Mouse (Mus musculus) C2C12 (cell line): ENCODE data around the gene Tbc1d1. TPM values are rescaled to one million over a fixed set of nuclear protein-coding genes. Genes with fewer than 3 reads are reported as not detected.

Experiments
- H3K27me3 ChIP-seq: one replicate; pipeline ENCODE4 v1.6.1; 2011; ENCODE audit not compliant: control insufficient read depth, insufficient read depth, insufficient read length
- H3K36me3 ChIP-seq: one replicate; pipeline ENCODE4 v1.6.1; 2011; ENCODE audit not compliant: control insufficient read depth, insufficient read depth
- H3K4me3 ChIP-seq: one replicate; pipeline ENCODE4 v1.5.1; 2011; ENCODE audit warnings: mild to moderate bottlenecking, control low read depth; ENCODE audit not compliant: poor library complexity, insufficient read depth, severe bottlenecking
- H3K79me2 ChIP-seq: one replicate; pipeline ENCODE4 v1.6.1; 2011; ENCODE audit not compliant: control insufficient read depth, insufficient read depth
- H3K79me3 ChIP-seq: one replicate; pipeline ENCODE4 v1.6.1; 2011; ENCODE audit warnings: low read depth, control low read depth
- H3ac ChIP-seq: one replicate; pipeline ENCODE3; 2011; ENCODE audit warnings: low read depth; ENCODE audit not compliant: control insufficient read depth, insufficient read length
- CEBPB ChIP-seq: IDR thresholded peaks from one replicate; pipeline ENCODE4 v1.6.1; 2011; ENCODE audit warnings: low read depth, mild to moderate bottlenecking, control low read depth, moderate library complexity
- CTCF ChIP-seq: IDR thresholded peaks from one replicate; pipeline ENCODE4 v1.5.1; 2011; ENCODE audit not compliant: control insufficient read depth, insufficient read depth, insufficient read length
- FOSL1 ChIP-seq: IDR thresholded peaks from one replicate; pipeline ENCODE4 v1.8.0; 2011; ENCODE audit warnings: mild to moderate bottlenecking, low read length; ENCODE audit not compliant: poor library complexity, insufficient read depth, severe bottlenecking
- MAX ChIP-seq: IDR thresholded peaks from one replicate; pipeline ENCODE4 v1.6.1; 2011; ENCODE audit warnings: mild to moderate bottlenecking, control low read depth
- MYOD1 ChIP-seq: IDR thresholded peaks from one replicate; pipeline ENCODE4 v1.6.1; 2011; ENCODE audit warnings: low read depth; ENCODE audit not compliant: control insufficient read depth, insufficient read length
- MYOG ChIP-seq: IDR thresholded peaks from one replicate; pipeline ENCODE4 v1.6.1; 2011; ENCODE audit not compliant: control insufficient read depth, insufficient read length; ENCODE audit errors: extremely low read depth
- USF1 ChIP-seq: IDR thresholded peaks from one replicate; pipeline ENCODE4 v1.6.1; 2011; ENCODE audit warnings: low read depth, mild to moderate bottlenecking, control low read depth, moderate library complexity
- polyA plus RNA-seq: library from polyadenylated mRNA; unstranded; fragments of >200 nt; fragmentation: generic; extraction: Trizol; gene quantifications from one replicate; pipeline ENCODE4 v1.2.1, GENCODE M21; 2012; ENCODE audit warnings: missing spikeins

Tbc1d1 gene
- polyA plus RNA-seq, 1 experiment, result 25.0 TPM

DNA sequence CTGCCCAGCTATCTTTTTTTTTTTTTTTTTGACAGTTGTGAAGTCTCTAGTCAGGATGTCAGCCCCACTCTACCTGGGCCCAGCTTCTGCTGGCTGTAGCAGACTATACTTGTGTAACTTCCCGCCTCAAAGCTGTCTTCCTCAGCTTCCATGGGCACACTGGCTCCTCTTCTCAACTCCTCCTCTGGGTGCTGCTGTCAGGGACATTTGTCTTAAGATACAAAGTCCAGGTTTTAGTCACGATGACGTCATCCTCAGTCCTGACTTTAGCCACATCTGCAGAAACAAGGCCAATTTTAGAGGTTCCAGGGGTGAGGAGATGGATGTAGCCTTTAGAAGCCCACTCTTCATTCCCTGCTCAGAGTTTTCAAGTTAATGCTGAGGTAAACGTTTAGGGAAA, 167.2 kb downstream of the Tbc1d1 start:
- peaks cover 6% of the 10 kb centered on the region for H3K36me3 ChIP-seq
- TF ChIP-seq CEBPB (no peak), CTCF (no peak), MYOG (no peak), USF1 (no peak), MAX (no peak), MYOD1 (no peak), FOSL1 (no peak)
- H3K4me3 ChIP-seq, result no peak overlapping the region
- no peaks in the 10 kb centered on the region for H3K79me2 ChIP-seq
- no peaks in the 10 kb centered on the region for H3K27me3 ChIP-seq
- no peaks in the 10 kb centered on the region for H3K79me3 ChIP-seq
- H3ac ChIP-seq, result no peak overlapping the region

DNA sequence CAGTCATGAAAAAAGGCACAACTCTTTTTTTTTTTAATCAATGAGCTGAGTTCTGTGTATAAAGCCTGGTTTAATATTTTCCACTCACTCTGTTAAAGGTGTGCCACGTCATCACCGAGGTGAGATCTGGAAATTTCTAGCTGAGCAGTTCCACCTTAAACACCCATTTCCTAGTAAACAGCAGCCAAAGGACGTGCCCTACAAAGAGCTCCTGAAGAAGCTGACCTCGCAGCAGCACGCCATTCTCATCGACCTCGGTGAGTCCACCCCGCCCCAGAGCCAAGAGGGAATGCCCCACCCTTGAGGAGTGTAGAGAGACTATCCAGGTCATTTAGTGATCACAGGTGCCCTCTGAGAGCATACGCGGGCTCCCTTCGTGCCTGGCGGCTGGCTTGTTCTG, 168.2 kb downstream of the Tbc1d1 start:
- Histone ChIP-seq H3K79me3 (no peaks in the 10 kb centered on the region), H3K79me2 (no peaks in the 10 kb centered on the region), H3ac (no peak overlapping the region), H3K27me3 (no peaks in the 10 kb centered on the region), H3K4me3 (no peak overlapping the region), H3K36me3 (peaks cover 9% of the 10 kb centered on the region)
- TF ChIP-seq MAX, result no peak
- no peak for TF ChIP-seq CTCF
- no peak for TF ChIP-seq USF1
- no peak for TF ChIP-seq MYOG
- no peak for TF ChIP-seq CEBPB

DNA sequence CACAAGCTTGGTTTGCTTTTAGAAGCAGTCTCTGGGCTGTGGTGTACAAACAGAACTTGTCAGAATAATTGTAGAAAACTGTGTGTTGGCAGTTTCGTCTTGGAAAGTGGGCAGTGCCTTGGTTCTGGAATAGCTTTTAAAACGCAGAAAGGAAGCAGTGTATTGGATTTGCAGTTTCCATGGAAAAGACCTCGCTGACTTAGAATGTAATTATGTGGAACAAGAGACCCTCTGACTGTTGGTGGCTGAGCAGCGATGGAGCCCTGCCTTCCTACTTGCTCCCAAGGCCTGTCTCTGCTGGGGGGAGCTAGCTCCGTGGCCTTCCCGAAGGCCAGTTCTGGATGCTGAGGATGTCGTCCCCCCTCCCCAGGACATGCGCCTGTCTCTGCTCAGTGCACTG, 168.8 kb downstream of the Tbc1d1 start:
- Histone ChIP-seq H3K79me3 (no peaks in the 10 kb centered on the region), H3K36me3 (peaks cover 9% of the 10 kb centered on the region), H3K79me2 (no peaks in the 10 kb centered on the region), H3ac (no peak overlapping the region), H3K4me3 (no peak overlapping the region), H3K27me3 (no peaks in the 10 kb centered on the region)
- no peak for TF ChIP-seq FOSL1
- no peak for TF ChIP-seq MYOD1
- no peak for TF ChIP-seq USF1

DNA sequence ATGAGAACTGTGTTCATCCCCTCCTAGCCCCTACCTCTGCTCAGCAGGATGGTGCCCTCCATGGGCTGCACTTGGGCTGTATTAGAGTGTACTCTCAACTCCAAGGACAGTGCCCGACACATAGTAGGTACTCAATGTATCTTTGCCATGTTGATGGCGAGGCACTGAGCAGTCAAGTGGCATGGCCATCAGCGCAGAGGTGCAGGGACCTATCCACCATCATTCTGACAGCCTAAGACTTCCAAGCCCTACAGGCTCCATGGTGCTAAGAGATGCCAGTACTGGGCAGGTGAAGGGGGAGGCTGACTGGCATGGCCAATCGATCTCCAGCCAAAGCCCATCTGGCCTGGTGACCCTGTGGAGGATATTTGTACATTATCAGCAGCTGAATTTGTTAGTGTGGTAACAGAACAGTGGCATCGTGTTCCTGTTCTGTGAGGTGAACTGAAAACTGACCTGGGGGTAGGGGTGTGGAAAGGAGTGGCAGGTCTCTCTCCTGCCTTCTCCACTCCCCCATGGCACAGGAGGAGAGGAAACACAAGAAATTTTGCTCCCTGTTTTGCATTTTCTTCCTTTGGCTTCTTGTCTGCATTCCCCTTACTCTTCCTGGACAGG, 169.7 kb downstream of the Tbc1d1 start:
- Histone ChIP-seq H3K36me3 (peaks cover 9% of the 10 kb centered on the region), H3ac (no peak overlapping the region), H3K79me2 (no peaks in the 10 kb centered on the region), H3K4me3 (no peak overlapping the region), H3K27me3 (no peaks in the 10 kb centered on the region), H3K79me3 (no peaks in the 10 kb centered on the region)
- TF ChIP-seq MYOD1, result no peak
- no peak for TF ChIP-seq MAX
- TF ChIP-seq FOSL1, result no peak
- TF ChIP-seq CEBPB, result no peak
- no peak for TF ChIP-seq CTCF
- no peak for TF ChIP-seq USF1
- no peak for TF ChIP-seq MYOG

DNA sequence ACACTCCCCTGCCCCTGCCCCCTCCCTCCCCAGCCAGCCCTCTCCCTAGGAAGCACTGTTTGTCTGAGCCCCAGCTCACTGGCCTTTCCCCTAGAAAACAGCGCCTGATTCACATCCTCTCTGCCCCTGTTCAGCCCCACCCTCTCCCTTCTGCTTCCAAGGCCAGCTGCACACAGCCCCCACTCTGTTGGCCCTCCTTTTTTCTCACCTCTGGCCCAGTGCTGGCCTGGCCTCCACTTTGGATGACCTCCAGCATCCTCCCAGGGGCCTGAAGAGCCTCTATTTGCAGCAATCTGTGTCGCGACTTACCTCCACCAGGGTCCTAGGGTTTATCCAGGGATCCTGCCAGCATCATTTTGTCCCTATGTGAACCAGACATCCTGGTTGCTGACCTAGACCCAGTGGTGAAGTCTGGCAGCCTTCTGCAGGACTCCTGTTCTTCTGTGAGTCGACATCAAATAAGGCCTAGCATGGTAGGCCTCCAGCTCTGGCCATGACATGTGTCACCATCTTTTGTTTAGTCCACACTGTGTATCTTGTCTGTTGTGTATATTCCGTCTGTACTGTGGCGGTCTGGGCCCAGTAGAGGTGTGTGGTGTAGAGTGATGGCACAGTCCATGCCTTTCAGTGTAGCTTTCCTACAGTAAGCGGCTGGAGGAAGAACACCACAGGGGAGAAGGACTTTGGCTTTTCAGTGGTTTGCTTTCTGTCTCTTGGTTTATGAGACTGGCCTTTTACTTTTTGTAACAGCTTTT, 170.5 kb downstream of the Tbc1d1 start:
- Histone ChIP-seq H3K36me3 (peaks cover 9% of the 10 kb centered on the region), H3K79me3 (no peaks in the 10 kb centered on the region)
- TF ChIP-seq MYOG, result no peak
- TF ChIP-seq FOSL1, result no peak
- TF ChIP-seq MAX, result no peak
- no peak for TF ChIP-seq CEBPB
- TF ChIP-seq CTCF, result no peak
- no peak for TF ChIP-seq MYOD1
- TF ChIP-seq USF1, result no peak

More for the DNA sequence above, 170.5 kb downstream of the Tbc1d1 start:
- Histone ChIP-seq H3K79me2 (no peaks in the 10 kb centered on the region), H3ac (no peak overlapping the region), H3K27me3 (no peaks in the 10 kb centered on the region), H3K4me3 (no peak overlapping the region)
